Mouse (Mus musculus) limb, embryonic 13.5 days (tissue): ENCODE results near the gene Pea15a. TPM values are rescaled to one million over a fixed set of nuclear protein-coding genes. Genes with fewer than 3 reads are reported as not detected.

Experiments used
- ATAC-seq: fragments of 200-750 bp; cut with Nextera tagmentation; 2 replicates; pipeline ENCODE4 v1.8.0; 2017; ENCODE audit warnings: low read depth, moderate number of reproducible peaks, moderate TSS enrichment; ENCODE audit not compliant: low FRiP score
- H3K27ac ChIP-seq: fragments of 300-500 bp; sonication (generic); 2 replicates; pipeline ENCODE4 v1.5.1; 2015; ENCODE audit warnings: inconsistent platforms, mild to moderate bottlenecking, moderate library complexity
- H3K27me3 ChIP-seq: fragments of 300-500 bp; sonication (generic); 2 replicates; pipeline ENCODE4 v1.6.1; 2015; ENCODE audit warnings: mild to moderate bottlenecking, inconsistent platforms
- H3K36me3 ChIP-seq: fragments of 300-500 bp; sonication (generic); 2 replicates; pipeline ENCODE4 v1.6.1; 2015; ENCODE audit warnings: inconsistent platforms, mild to moderate bottlenecking, moderate library complexity
- H3K4me1 ChIP-seq: fragments of 300-500 bp; sonication (generic); 2 replicates; pipeline ENCODE4 v1.6.1; 2015; ENCODE audit warnings: inconsistent platforms
- H3K4me2 ChIP-seq: fragments of 300-500 bp; sonication (generic); replicated peaks from 2 replicates; pipeline ENCODE4 v1.6.1; 2015; ENCODE audit warnings: inconsistent platforms, mild to moderate bottlenecking, moderate library complexity
- H3K4me3 ChIP-seq: fragments of 300-500 bp; sonication (generic); 2 replicates; pipeline ENCODE4 v1.5.1; 2015; ENCODE audit warnings: moderate library complexity, mild to moderate bottlenecking, inconsistent platforms
- H3K9ac ChIP-seq: fragments of 300-500 bp; sonication (generic); 2 replicates; pipeline ENCODE4 v1.6.1; 2015; ENCODE audit warnings: mild to moderate bottlenecking, inconsistent platforms
- H3K9me3 ChIP-seq: fragments of 300-500 bp; sonication (generic); 2 replicates; pipeline ENCODE4 v1.6.1; 2016; ENCODE audit warnings: inconsistent platforms
- WGBS: fragments of 180-500 bp; shearing (Covaris S2); methylation state at CpG from one replicate; pipeline ENCODE4 v1.1.7; 2015; 5-methylcytosine and 5-hydroxymethylcytosine counted together
- polyA plus RNA-seq: library from polyadenylated mRNA; unstranded; fragments of >200 nt; fragmentation: Nextera tagmentation; extraction: Ambion mirVana; gene quantifications from 2 replicates; pipeline ENCODE4 v1.2.1, GENCODE M21; 2015

The Pea15a gene
- polyA plus RNA-seq, 1 experiment from 2014 or later = 113 TPM

DNA sequence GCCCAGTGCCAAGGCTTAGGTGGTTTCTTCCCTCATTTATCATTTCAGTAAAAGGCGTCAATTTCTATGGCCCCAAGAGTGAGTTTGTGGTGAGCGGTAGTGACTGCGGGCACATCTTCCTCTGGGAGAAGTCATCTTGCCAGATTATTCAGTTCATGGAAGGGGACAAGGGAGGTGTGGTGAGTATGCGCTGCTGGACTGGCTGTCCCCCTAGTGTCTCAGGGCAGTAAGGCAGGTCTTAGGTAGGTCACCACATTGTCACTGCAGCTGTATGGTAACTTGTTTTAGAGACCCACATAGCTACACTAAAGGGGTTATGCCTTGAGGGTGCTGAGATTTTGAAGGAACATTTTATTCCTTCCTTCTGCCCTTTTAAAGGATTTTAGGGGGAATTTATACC, 17.7 kb downstream of the Pea15a start:
- Histone ChIP-seq H3K36me3 (peaks cover 91% of the 10 kb centered on the region), H3K4me2 (no peak overlapping the region), H3K4me1 (no peaks in the 10 kb centered on the region), H3K27me3 (no peaks in the 10 kb centered on the region), H3K4me3 (no peak overlapping the region), H3K9me3 (no peaks in the 10 kb centered on the region), H3K9ac (no peak overlapping the region), H3K27ac (no peak overlapping the region)
- no peak for ATAC-seq
- WGBS = 76% methylated on average over 4 of the region's 4 CpGs

DNA sequence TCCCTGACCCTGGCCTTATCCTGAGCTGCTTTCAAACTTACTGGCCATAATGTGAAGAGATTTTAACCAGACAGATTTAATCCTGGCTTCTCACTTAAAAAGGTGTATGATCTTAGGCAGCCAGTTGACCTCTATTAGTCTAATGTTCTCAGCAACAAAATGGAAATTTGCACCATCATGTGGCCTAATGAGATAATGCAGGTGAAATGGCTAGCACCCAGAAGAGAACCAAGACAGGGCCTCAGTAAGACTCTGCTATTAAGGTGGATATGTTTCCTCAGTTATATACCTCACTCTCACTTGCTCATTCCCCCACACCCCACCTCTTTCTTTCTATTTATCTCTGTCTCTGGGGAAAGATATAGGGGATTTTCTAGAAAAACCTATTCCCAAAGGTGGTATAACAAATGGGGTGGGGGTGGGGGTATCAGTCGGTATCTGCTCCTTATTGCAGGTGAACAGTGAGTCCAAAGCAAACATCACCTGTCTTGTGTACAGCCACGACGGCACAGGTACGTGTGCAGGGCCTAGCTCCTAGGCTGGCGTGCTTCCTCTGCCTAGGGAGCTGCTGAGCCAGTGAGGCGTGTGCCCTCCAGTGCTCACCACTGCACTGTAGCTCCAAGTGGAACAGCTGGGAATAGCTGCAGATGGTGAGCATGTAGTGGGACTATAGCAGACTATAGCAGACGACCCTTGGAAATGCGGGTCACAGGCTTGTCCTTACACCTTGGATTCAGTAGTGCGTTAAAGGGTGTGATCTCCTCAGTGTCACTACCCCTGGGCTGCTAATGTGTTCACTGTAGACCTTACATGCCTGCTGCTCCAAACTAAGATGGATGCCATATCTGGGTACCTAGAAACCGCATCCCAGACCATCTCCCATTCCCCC, 20.0 kb downstream of the Pea15a start:
- H3K4me3 ChIP-seq = no peak overlapping the region
- no peaks in the 10 kb centered on the region for H3K4me1 ChIP-seq
- H3K9me3 ChIP-seq = no peaks in the 10 kb centered on the region
- H3K9ac ChIP-seq = no peak overlapping the region
- no peaks in the 10 kb centered on the region for H3K27me3 ChIP-seq
- ATAC-seq = no peak
- no peak overlapping the region for H3K4me2 ChIP-seq
- 94% methylated on average over 10 of the region's 10 CpGs for WGBS
- H3K27ac ChIP-seq = no peak overlapping the region
- H3K36me3 ChIP-seq = peaks cover 86% of the 10 kb centered on the region

DNA sequence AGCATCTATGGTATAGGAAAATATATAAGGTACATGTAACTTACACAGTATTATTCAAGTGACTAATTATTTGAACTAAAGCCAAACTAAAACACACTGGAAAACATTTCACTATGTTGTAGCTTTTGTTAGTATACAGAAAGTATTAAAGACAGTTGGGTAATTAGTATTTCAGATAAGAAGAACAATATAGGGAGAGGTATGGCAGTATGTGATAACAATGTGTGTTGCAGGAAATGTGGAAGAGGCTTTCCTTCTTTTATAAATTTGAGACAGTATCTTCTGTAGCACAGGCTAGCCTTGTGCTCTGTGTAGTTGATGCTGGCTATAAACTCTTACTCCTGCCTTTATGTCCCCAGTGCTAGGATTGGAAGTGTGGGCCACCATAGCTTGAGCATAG, 22.7 kb downstream of the Pea15a start:
- ATAC-seq = no peak
- Histone ChIP-seq H3K4me1 (no peaks in the 10 kb centered on the region), H3K4me2 (no peak overlapping the region), H3K4me3 (no peak overlapping the region), H3K9ac (no peak overlapping the region), H3K27ac (no peak overlapping the region), H3K36me3 (peaks cover 85% of the 10 kb centered on the region), H3K27me3 (no peaks in the 10 kb centered on the region), H3K9me3 (no peaks in the 10 kb centered on the region)

- Histone ChIP-seq H3K9ac (no peak overlapping the region), H3K9me3 (no peaks in the 10 kb centered on the region), H3K4me2 (no peak overlapping the region), H3K27me3 (no peaks in the 10 kb centered on the region), H3K4me1 (no peaks in the 10 kb centered on the region), H3K4me3 (no peak overlapping the region), H3K36me3 (peaks cover 85% of the 10 kb centered on the region), H3K27ac (no peak overlapping the region)
- over 99% methylated on average over 6 of the region's 6 CpGs for WGBS
- ATAC-seq = no peak
These were observed 23.5 kb downstream of the Pea15a start for GRCm38 (mm10) chr1:172183056-172183455.

- H3K27me3 ChIP-seq = no peaks in the 10 kb centered on the region
- 95% methylated on average over 3 of the region's 3 CpGs for WGBS
- H3K27ac ChIP-seq = no peak overlapping the region
- H3K4me3 ChIP-seq = no peak overlapping the region
- H3K9me3 ChIP-seq = no peaks in the 10 kb centered on the region
- H3K9ac ChIP-seq = no peak overlapping the region
- peaks cover 83% of the 10 kb centered on the region for H3K36me3 ChIP-seq
- H3K4me2 ChIP-seq = no peak overlapping the region
- no peak for ATAC-seq
- no peaks in the 10 kb centered on the region for H3K4me1 ChIP-seq
These were observed 24.8 kb downstream of the Pea15a start for GRCm38 (mm10) chr1:172181777-172182176.

GRCm38 (mm10) chr1:172180881-172181280, 25.7 kb downstream of the Pea15a start:
- Histone ChIP-seq H3K4me3 (no peak overlapping the region), H3K4me2 (no peak overlapping the region), H3K9ac (no peak overlapping the region), H3K4me1 (no peaks in the 10 kb centered on the region), H3K27ac (no peak overlapping the region), H3K36me3 (peaks cover 80% of the 10 kb centered on the region), H3K27me3 (no peaks in the 10 kb centered on the region), H3K9me3 (no peaks in the 10 kb centered on the region)
- ATAC-seq = no peak
- WGBS = 57% methylated on average over 4 of the region's 4 CpGs

DNA sequence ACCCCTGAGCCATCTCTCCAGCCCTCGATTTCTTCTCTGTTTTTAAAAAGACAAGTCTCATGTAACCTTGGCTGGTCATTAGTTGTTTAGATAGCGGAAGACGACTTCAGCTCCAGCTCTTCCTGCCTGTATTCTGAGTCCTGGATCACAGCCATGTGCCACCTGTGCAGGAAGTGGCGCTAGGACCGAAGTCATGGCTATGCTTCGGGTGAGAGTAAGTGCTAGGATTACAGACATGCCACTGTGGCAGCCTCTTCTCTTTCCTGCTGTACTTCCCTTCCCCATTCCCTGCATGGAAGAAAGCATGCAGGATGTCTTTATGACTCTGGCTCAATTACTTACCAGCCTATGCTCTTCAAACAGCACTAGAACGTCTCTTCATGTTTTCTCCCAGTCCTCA, 27.5 kb downstream of the Pea15a start:
- Histone ChIP-seq H3K4me1 (no peaks in the 10 kb centered on the region), H3K27ac (no peak overlapping the region), H3K27me3 (no peaks in the 10 kb centered on the region), H3K4me3 (no peak overlapping the region), H3K36me3 (peaks cover 82% of the 10 kb centered on the region), H3K9ac (no peak overlapping the region), H3K4me2 (no peak overlapping the region), H3K9me3 (no peaks in the 10 kb centered on the region)
- 70% methylated on average over 7 of the region's 7 CpGs for WGBS
- no peak for ATAC-seq

DNA sequence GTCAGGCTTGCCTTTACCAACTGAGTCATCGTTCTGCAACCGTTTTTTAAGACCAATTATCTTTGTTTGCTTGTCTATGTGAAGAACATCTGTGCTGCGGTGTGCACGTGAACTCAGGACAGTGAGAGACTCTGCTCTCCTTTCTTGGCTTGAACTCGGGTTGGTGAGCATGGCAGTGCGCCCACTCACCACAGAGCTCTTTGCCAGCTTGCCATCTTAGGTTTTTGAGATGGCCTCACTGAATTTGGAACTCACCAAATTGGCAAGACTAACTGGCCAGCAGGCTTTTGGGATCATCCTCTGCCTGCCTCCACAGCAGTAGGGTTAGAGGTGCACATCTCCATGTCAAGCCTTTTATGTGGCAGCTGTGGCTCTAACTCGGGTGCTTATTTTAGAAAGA, 28.8 kb downstream of the Pea15a start:
- Histone ChIP-seq H3K36me3 (peaks cover 90% of the 10 kb centered on the region), H3K4me1 (no peaks in the 10 kb centered on the region), H3K9me3 (no peaks in the 10 kb centered on the region), H3K9ac (no peak overlapping the region), H3K4me3 (no peak overlapping the region), H3K4me2 (no peak overlapping the region), H3K27me3 (no peaks in the 10 kb centered on the region), H3K27ac (no peak overlapping the region)
- ATAC-seq = no peak
- 90% methylated on average over 7 of the region's 7 CpGs for WGBS

DNA sequence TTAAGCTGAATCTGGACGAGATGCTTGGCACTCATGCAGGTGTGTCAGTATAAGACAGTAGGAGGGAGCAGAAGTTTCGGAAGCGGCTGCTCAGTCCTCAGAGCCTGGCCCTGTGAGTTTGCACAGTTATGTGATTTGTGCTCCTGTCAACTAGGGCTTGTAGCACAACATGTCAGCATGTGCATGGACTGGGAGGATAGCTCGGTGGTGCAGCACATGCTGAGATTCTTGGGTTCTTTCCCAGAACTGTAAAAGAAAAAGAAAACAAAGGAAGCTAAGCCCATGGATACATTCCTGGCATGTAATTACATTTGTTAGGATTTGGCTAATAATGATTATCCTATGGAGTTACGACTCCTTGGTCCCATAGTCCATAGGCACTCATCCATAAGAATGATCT, 33.4 kb downstream of the Pea15a start:
- WGBS = 91% methylated on average over 5 of the region's 5 CpGs
- H3K9me3 ChIP-seq = no peaks in the 10 kb centered on the region
- no peaks in the 10 kb centered on the region for H3K4me1 ChIP-seq
- ATAC-seq = no peak
- H3K27ac ChIP-seq = no peak overlapping the region
- H3K36me3 ChIP-seq = peaks cover 92% of the 10 kb centered on the region
- H3K27me3 ChIP-seq = no peaks in the 10 kb centered on the region
- H3K4me2 ChIP-seq = no peak overlapping the region
- no peak overlapping the region for H3K4me3 ChIP-seq
- no peak overlapping the region for H3K9ac ChIP-seq

- Histone ChIP-seq H3K36me3 (peaks cover 92% of the 10 kb centered on the region), H3K9me3 (no peaks in the 10 kb centered on the region), H3K4me3 (no peak overlapping the region), H3K27ac (no peak overlapping the region), H3K4me2 (no peak overlapping the region), H3K27me3 (no peaks in the 10 kb centered on the region), H3K4me1 (no peaks in the 10 kb centered on the region), H3K9ac (no peak overlapping the region)
- no peak for ATAC-seq
- 93% methylated on average over 21 of the region's 21 CpGs for WGBS
These were observed 34.2 kb downstream of the Pea15a start for GRCm38 (mm10) chr1:172172381-172172780.

DNA sequence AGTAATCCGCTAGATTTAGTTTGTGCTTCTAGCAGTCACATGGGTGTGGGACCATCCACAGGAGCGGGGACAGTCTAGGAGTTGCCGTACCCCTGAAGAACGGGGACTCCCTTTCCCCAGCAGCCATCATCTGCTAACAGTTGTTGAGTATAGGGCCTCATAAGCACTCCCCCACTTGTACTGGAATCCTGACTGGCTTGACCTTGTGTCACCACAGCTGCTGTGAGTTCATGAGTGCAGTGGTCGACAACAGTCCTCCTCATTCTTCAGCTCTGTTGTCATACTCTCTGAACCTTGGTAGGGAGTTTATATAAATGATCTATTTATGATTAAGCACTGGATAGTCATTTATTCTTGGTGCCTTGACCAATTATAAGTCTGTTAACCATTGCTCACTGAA, 36.8 kb downstream of the Pea15a start:
- H3K4me3 ChIP-seq = no peak overlapping the region
- no peaks in the 10 kb centered on the region for H3K9me3 ChIP-seq
- 97% methylated on average over 5 of the region's 5 CpGs for WGBS
- H3K4me1 ChIP-seq = no peaks in the 10 kb centered on the region
- peaks cover 95% of the 10 kb centered on the region for H3K36me3 ChIP-seq
- no peaks in the 10 kb centered on the region for H3K27me3 ChIP-seq
- H3K4me2 ChIP-seq = no peak overlapping the region
- no peak; the same call in 1 of the 2 replicates for ATAC-seq
- no peak overlapping the region for H3K9ac ChIP-seq
- no peak overlapping the region for H3K27ac ChIP-seq

DNA sequence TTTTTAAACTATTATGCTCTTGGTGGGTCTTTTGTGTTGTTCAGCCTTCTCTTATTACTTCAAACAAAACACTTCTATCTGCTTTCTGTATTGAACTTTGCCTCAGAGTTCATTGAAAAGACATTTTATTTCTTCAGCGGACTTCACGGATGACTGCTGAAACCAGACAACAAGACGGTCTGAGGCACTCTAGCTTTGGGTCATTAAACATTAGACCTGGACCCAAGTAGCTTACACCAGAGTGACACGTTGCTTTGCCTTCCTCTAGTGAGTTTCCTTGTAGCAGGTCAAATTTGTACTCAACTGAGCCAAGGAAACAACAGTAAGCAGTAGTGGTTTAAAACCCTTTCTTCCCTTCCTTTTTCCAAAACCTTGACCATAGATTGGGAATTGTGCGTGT, 38.7 kb downstream of the Pea15a start:
- Histone ChIP-seq H3K4me2 (no peak overlapping the region), H3K27ac (no peak overlapping the region), H3K36me3 (peaks cover 77% of the 10 kb centered on the region), H3K4me1 (no peaks in the 10 kb centered on the region), H3K4me3 (no peak overlapping the region), H3K9me3 (no peaks in the 10 kb centered on the region), H3K27me3 (no peaks in the 10 kb centered on the region), H3K9ac (no peak overlapping the region)
- no peak for ATAC-seq
- WGBS = 92% methylated on average over 5 of the region's 5 CpGs

DNA sequence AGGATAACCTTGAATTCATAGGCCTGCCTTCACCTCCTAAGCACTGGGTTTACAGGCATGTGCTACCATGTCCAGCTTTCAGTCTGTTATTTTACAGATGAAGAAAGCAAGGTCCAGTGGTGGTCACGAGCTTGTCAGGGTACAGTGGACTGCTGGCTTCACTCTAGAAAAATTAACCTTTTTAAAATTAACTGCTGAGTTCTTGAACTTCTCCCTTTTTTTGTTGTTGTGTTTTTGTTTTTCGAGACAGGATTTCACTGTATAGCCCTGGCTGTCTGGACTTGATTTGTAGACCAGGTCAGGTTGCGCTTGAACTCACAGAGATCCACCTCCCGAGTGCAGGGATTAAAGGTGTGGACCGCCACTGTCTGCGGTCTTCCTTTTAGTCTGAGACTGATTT, 43.6 kb downstream of the Pea15a start:
- H3K9me3 ChIP-seq = no peaks in the 10 kb centered on the region
- no peak overlapping the region for H3K9ac ChIP-seq
- ATAC-seq = no peak
- no peak overlapping the region for H3K4me3 ChIP-seq
- H3K27me3 ChIP-seq = no peaks in the 10 kb centered on the region
- H3K4me1 ChIP-seq = no peaks in the 10 kb centered on the region
- no peak overlapping the region for H3K4me2 ChIP-seq
- WGBS = 81% methylated on average over 6 of the region's 6 CpGs
- H3K36me3 ChIP-seq = peaks cover 43% of the 10 kb centered on the region
- H3K27ac ChIP-seq = no peak overlapping the region
